Comparison of ENCODE assay signal across 8 mouse cellular contexts in genomic region chr12:15814249-15815081, GRCm38 (mm10). TPM values are rescaled to one million over a fixed set of nuclear protein-coding genes. Genes with fewer than 3 reads are reported as not detected.
DNase-seq lines count a peak whose midpoint lies in the region; ATAC-seq and TF ChIP-seq lines count a peak whose summit lies in the region.

No protein-coding gene starts in this region.

- no peaks in the 10 kb centered on the region for H3K9me3 ChIP-seq in intestine, embryonic 15.5 days
- H3K9me3 ChIP-seq in liver, postnatal 0 days (ENCODE audit: low read length): no peaks in the 10 kb centered on the region

- H3K27me3 ChIP-seq in intestine, embryonic 15.5 days (replicated peaks): no peaks in the 10 kb centered on the region
- H3K27me3 ChIP-seq in liver, postnatal 0 days (ENCODE audit: insufficient read depth, low read length): peaks cover 9% of the 10 kb centered on the region

- no peak for TF ChIP-seq CTCF in bone marrow, adult 2 months (IDR thresholded peaks at IDR 0.05; ENCODE audit: control insufficient read depth, insufficient read depth, low read length)
- TF ChIP-seq CTCF in liver, postnatal 0 days (IDR thresholded peaks at IDR 0.05; ENCODE audit: low read depth): no peak

- H3K36me3 ChIP-seq in intestine, embryonic 15.5 days: no peaks in the 10 kb centered on the region
- no peaks in the 10 kb centered on the region for H3K36me3 ChIP-seq in liver, postnatal 0 days (replicated peaks; ENCODE audit: insufficient read depth, low read length)

- peaks cover 3% of the 10 kb centered on the region; the same call in 1 of the 2 replicates for H3K4me1 ChIP-seq in bone marrow, adult 2 months (ENCODE audit: control insufficient read depth, insufficient read depth, low read length)
- H3K4me1 ChIP-seq in intestine, embryonic 15.5 days (replicated peaks): peaks cover 14% of the 10 kb centered on the region
- peaks cover 5% of the 10 kb centered on the region for H3K4me1 ChIP-seq in liver, postnatal 0 days (ENCODE audit: insufficient read depth)

- peak; percentile 15; the same call in 1 of the 2 replicates for TF ChIP-seq POLR2A in bone marrow, adult 2 months (IDR thresholded peaks at IDR 0.05; ENCODE audit: borderline replicate concordance, control insufficient read depth, low read depth, low read length)

- H3K27ac ChIP-seq in bone marrow, adult 2 months (ENCODE audit: control insufficient read depth, insufficient read depth, low read depth, low read length, poor library complexity): peak overlapping the region; percentile 56
- peak overlapping the region; percentile 76 for H3K27ac ChIP-seq in intestine, embryonic 15.5 days
- H3K27ac ChIP-seq in liver, postnatal 0 days (ENCODE audit: low read depth): peak overlapping the region; percentile 26

- H3K4me3 ChIP-seq in bone marrow, adult 2 months (replicated peaks; ENCODE audit: control insufficient read depth, low read depth, low read length): peak overlapping the region; percentile 70
- peak overlapping the region; percentile 60 for H3K4me3 ChIP-seq in intestine, embryonic 15.5 days (replicated peaks)
- H3K4me3 ChIP-seq in liver, postnatal 0 days (ENCODE audit: low read depth, low read length): peak overlapping the region; percentile 67

- peak overlapping the region; percentile 73 for H3K9ac ChIP-seq in intestine, embryonic 15.5 days
- peak overlapping the region; percentile 67 for H3K9ac ChIP-seq in liver, postnatal 0 days (replicated peaks)

- no peak for ATAC-seq in intestine, embryonic 15.5 days
- ATAC-seq in liver, postnatal 0 days: no peak

- intact Hi-C loops in heart, postnatal 25 days (cut with DNase I): loop anchor here (1.0 to 10.0 kb wide), 5 partner anchors 72 to 373 kb away; no protein-coding TSS in a partner anchor

- TF ChIP-seq EP300 in liver, postnatal 0 days (IDR thresholded peaks at IDR 0.05; ENCODE audit: low read depth): no peak

- H3K4me2 ChIP-seq in intestine, embryonic 15.5 days (replicated peaks): peak overlapping the region; percentile 83
- H3K4me2 ChIP-seq in liver, postnatal 0 days (ENCODE audit: low read depth, low read length): peak overlapping the region; percentile 90

- DNase-seq in heart, adult 11 months: peak; percentile 94
- DNase-seq in heart, postnatal 25 days (ENCODE audit: low spot score): no peak
- peak; percentile 31 for DNase-seq in gastrocnemius, postnatal 25 days
- peak; percentile 26 for DNase-seq in liver, postnatal 0 days
- DNase-seq in retina, adult 2 months (ENCODE audit: low read depth, low spot score): peak; percentile 32
- DNase-seq in thymus, postnatal 25 days: peak; percentile 73

- 3% methylated on average over 32 of the region's 32 CpGs for WGBS in bone marrow, adult 2 months
- WGBS in intestine, embryonic 15.5 days: 2% methylated on average over 32 of the region's 32 CpGs
- 2% methylated on average over 32 of the region's 32 CpGs for WGBS in liver, postnatal 0 days (ENCODE audit: insufficient replicate concordance)

RNA-seq across cellular contexts. Expression of gene Trib2, which starts 2.3 kb away (rescaled TPM):
- total RNA-seq in heart, postnatal 25 days (2021): 10 to 100 TPM; 39.1 to 41.1 TPM
- 6.4 and 9.5 TPM in 2 replicates for polyA plus RNA-seq in bone marrow, adult 2 months (2011; ENCODE audit: insufficient read depth, insufficient read length, low replicate concordance, missing spikeins)
- total RNA-seq in gastrocnemius, postnatal 25 days (2021): 10 to 100 TPM; 13.6 to 20.0 TPM
- 18.5 and 21.1 TPM in 2 replicates for polyA plus RNA-seq in intestine, embryonic 15.5 days (2015; fragmentation: Nextera tagmentation; extraction: Ambion mirVana)
- 2.6 TPM in 2 replicates for polyA plus RNA-seq in liver, postnatal 0 days (2015; fragmentation: Nextera tagmentation; extraction: Ambion mirVana)

Comparison
In these comparisons a context has a peak if more than half of its experiments do, and no peak if none do; other contexts are left out.
1. H3K27ac ChIP-seq: peak in every context shown above with its lines; median percentile 76 in intestine, embryonic 15.5 days; 56 in bone marrow, adult 2 months; 26 in liver, postnatal 0 days.